Mouse (Mus musculus) embryonic fibroblast, embryonic 13.5 days (primary cell): Measurements from ENCODE around the gene Jund.

ENCODE experiments used
- CTCF ChIP-seq: IDR thresholded peaks from 2 replicates; pipeline ENCODE4 v1.5.1; 2011; ENCODE audit warnings: mild to moderate bottlenecking, control low read depth, low read length, moderate library complexity, borderline replicate concordance; ENCODE audit not compliant: insufficient read depth
- POLR2A ChIP-seq: IDR thresholded peaks from 2 replicates; pipeline ENCODE4 v1.6.1; 2011; ENCODE audit warnings: low read depth, mild to moderate bottlenecking, control low read depth, low read length, moderate library complexity

DNA sequence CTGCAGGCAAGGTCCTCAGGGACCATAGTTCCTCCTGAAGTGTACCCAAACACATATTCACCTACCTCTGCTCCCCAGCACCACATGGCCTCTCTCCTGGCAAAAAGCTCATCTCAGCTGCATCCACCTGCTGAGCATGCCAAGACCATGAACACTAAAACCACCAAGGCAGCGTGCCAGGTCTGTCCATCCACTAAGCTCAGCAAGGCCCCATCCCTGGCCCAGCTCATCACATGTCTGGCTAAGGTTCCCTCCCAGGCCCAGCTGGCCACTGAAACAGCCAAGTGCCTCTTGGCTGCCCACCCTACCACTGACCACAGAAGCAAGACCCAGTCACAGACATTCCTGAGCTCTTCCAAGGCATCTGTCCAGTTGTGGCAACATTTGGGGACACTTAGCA lies 11.5 kb downstream of the Jund start:
- TF ChIP-seq POLR2A (no peak), CTCF (no peak)
